Mouse (Mus musculus): Measurements from ENCODE around the gene Junb. TPM values are rescaled to one million over a fixed set of nuclear protein-coding genes. Genes with fewer than 3 reads are reported as not detected.
A peak's percentile ranks its signal among the peaks of the same experiment; 100 is the strongest.

Junb gene
- 5.5 and 6.8 TPM in 2 replicates for polyA plus RNA-seq (2015; fragmentation: Nextera tagmentation; extraction: Ambion mirVana)

DNA sequence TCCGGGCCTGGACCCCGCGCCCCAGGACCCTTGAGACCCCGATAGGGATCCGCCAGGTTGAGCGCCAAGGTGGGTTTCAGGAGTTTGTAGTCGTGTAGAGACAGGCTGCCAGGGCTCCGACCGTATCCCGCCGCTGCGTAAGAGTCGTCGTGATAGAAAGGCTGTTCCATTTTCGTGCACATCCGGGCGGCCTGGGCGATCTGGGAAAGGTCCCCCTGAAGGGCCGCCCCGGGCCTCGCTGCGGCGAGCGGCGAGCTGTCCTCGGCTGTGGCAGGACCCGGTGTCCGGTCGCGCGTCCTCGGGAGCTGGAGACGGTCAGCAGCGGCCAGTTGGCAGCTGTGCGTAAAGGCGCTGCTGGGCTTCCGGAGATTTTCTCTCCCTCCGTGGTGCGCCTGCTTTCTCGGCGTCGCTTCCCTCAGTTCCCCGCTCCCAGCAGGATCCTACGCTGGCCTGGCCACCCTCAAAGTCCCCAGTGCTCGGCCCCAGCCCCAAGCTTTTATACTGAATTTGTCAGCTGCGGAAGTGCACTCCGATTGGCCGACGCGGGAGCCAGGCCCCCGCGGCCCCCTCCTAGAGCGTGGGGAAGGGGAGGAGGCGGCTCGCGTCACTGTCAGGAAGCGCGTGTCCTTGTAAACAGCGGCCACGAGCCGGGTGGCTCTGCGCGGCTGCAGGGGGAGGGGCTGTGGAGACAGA is at the start of gene Junb:
TSS of gene Junb (minus strand) at position 471 of the 693 bp plus-strand sequence.
- under 1% methylated on average over 63 of the region's 63 CpGs for WGBS
- Histone ChIP-seq H3K27ac (peak within 1 kb of the TSS; percentile 64), H3K4me3 (peak within 1 kb of the TSS; percentile 55), H3K4me1 (peaks cover 64% of the 10 kb centered on the region), H3K27me3 (replicated peaks) (peaks cover 18% of the 10 kb centered on the region), H3K9ac (peak within 1 kb of the TSS; percentile 63), H3K9me3 (no peaks in the 10 kb centered on the region), H3K4me2 (peak within 1 kb of the TSS; percentile 100), H3K36me3 (replicated peaks) (peaks cover 4% of the 10 kb centered on the region; the same call in 1 of the 2 replicates)
- peak; percentile 41 for ATAC-seq (replicated peaks)

DNA sequence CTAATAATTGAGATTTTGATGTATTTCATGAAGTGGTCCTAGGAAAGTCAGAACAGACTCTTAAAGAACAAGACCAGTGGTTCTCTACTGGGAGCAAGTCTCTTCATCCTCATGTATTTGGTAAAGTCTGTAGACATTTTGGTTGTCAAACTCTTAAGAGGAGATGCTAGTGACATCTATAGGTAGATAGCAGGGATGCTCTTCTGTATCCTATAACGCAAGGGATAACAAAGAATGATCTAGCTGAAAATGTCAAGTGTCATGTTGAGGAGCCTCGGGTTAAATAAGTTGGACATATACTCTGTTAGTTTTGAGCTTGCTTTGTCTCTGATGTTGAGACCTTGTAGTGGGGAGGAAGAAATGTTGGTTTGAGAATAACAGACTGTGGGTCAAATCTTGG is 49.4 kb upstream of the Junb start:
- Histone ChIP-seq H3K36me3 (replicated peaks) (peaks cover 32% of the 10 kb centered on the region), H3K9me3 (no peaks in the 10 kb centered on the region), H3K27ac (no peak overlapping the region), H3K4me1 (peaks cover 40% of the 10 kb centered on the region), H3K4me2 (peak overlapping the region; percentile 84), H3K4me3 (peak overlapping the region; percentile 93), H3K27me3 (replicated peaks) (no peaks in the 10 kb centered on the region), H3K9ac (peak overlapping the region; percentile 96)
- 12% methylated on average over 2 of the region's 2 CpGs for WGBS
- ATAC-seq (replicated peaks): no peak

DNA sequence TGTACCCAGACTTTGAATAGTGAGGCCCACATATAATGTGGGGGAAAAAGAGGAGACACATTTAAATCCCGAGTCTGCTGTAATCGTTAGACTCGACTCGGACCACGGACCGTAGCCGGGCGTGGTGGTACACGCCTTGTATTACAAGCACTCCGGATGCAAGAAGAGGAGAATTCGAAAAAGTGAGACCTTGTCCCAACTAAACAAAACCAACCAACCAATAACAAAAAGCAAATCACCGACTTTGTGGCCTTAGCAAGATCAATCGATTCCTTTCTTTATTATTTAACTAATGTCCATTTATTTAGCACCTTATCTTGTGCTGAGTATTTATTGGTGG is 49.0 kb upstream of the Junb start:
- Histone ChIP-seq H3K36me3 (replicated peaks) (peaks cover 27% of the 10 kb centered on the region), H3K27ac (peak overlapping the region; percentile 90), H3K4me2 (peak overlapping the region; percentile 84), H3K27me3 (replicated peaks) (no peaks in the 10 kb centered on the region), H3K4me1 (peaks cover 40% of the 10 kb centered on the region), H3K9me3 (no peaks in the 10 kb centered on the region), H3K9ac (peak overlapping the region; percentile 96), H3K4me3 (peak overlapping the region; percentile 93)
- WGBS: under 1% methylated on average over 13 of the region's 13 CpGs
- ATAC-seq (replicated peaks): no peak

DNA sequence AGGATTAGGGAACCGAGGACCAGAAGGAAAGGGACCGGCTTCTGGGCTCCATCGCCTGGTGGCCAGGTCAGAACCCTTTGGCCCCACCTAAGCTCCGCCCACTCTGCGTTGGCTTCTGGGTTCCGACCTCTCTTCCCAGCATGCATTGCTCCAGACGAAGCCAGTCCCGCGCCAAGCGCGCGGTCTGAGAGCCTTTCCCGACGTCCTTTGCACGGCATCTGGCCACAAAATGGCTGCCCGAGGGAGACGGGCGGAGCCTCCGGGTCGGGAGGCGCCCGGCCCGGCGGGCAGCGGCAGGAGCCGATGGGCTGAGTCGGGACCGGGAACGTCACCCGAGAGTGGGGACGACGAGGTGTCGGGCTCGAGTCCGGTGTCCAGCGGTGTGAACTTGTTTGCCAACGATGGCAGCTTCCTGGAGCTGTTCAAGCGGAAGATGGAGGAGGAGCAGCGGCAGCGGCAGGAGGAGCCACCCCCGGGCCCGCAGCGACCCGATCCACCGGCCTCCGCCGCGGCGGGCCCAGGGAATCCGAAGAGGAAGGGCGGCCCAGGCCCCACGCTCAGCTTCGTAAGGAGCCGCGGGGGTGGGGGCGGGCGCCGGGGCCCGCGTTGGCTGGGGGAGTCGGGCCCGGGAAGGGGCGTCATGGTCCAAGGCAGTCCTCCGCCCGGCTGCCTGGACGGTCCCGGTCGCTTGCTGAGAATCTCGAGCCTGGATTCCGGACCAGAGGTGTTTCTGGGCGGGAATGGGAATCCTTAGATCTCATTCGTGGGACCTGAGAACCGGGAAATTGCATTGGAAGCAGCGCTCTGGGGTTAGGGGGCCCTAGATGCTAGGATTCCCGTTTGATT is 48.4 kb upstream of the Junb start, which contains the start of gene Trir:
TSS of gene Trir (plus strand) at position 154 of the 846 bp plus-strand sequence.
- Histone ChIP-seq H3K4me1 (peaks cover 40% of the 10 kb centered on the region), H3K36me3 (replicated peaks) (peaks cover 21% of the 10 kb centered on the region), H3K9me3 (no peaks in the 10 kb centered on the region), H3K4me2 (peak within 1 kb of the TSS; percentile 84), H3K4me3 (peak within 1 kb of the TSS; percentile 93), H3K9ac (peak within 1 kb of the TSS; percentile 96), H3K27ac (peak within 1 kb of the TSS; percentile 90), H3K27me3 (replicated peaks) (no peaks in the 10 kb centered on the region)
- peak; percentile 75 for ATAC-seq (replicated peaks)
- WGBS: under 1% methylated on average over 71 of the region's 75 CpGs

DNA sequence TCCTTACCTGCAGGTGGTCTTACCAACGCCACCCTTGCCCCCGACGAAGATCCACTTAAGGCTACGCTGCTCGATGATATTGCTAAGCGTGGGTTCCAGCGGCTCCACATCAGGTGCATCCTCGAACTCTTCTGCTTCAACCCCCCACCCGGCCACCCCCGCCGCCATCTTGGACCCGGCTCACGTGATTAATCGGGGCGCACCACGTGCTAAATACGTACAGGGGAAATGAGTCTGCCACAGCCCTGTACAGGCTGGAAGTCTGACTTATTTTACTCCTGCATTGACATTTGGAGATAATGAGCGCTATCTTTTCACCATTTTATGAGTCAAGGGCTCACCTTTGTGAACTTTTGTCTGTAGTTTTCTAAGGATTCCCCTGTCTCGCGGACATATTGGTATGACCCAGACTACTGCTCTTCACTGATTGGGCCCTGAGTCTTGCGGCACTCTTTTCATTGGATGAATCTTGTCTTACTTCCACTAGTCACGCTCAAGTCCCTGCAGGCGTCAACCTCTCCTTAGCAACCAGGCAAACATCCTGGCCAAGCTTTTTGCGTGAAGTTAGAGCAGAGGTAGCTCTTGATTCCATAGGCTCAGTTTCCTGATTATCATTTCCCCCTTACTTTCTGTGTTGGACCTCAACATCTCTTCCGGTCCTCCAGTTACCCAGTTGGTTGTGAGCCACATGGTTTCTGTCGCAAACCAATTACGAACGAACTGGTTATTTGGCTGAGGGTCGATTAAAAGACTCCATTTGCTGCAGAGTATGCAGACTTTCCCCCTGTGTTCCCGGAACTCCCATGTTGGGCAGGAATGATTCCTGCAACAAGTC is 46.8 kb upstream of the Junb start, which contains the start of gene Asna1:
TSS of gene Asna1 (minus strand) at position 184 of the 835 bp plus-strand sequence.
- Histone ChIP-seq H3K9me3 (no peaks in the 10 kb centered on the region), H3K4me1 (peaks cover 40% of the 10 kb centered on the region), H3K9ac (peak within 1 kb of the TSS; percentile 70), H3K27me3 (replicated peaks) (no peaks in the 10 kb centered on the region), H3K4me3 (peak within 1 kb of the TSS; percentile 84), H3K27ac (peak within 1 kb of the TSS; percentile 70), H3K36me3 (replicated peaks) (peaks cover 15% of the 10 kb centered on the region), H3K4me2 (peak within 1 kb of the TSS; percentile 84)
- ATAC-seq (replicated peaks): peak; percentile 90
- WGBS: 6% methylated on average over 30 of the region's 30 CpGs

DNA sequence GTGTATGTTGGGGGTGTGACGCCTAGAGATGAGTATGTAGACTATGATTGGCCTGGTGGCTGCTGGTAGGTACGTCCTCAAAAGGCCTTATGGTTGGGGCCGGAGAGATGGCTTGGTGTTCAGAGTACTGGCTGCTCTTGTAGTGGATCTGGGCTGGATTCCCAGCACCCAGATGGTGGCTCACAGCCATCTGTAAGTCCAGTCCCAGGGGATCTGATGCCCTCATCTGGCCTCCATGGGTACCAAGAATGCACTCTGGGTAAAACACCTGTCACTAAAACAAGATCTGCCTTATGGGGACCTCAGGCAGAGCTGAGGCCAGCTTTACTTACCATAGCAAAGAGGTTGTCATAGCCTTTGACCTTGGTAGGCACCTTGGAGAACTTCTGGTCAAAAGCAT is 45.3 kb upstream of the Junb start:
- peak overlapping the region; percentile 84 for H3K4me2 ChIP-seq
- H3K36me3 ChIP-seq (replicated peaks): peaks cover 14% of the 10 kb centered on the region
- no peaks in the 10 kb centered on the region for H3K27me3 ChIP-seq (replicated peaks)
- no peak for ATAC-seq (replicated peaks)
- no peaks in the 10 kb centered on the region for H3K9me3 ChIP-seq
- no peak overlapping the region for H3K9ac ChIP-seq
- no peak overlapping the region for H3K27ac ChIP-seq
- H3K4me1 ChIP-seq: peaks cover 34% of the 10 kb centered on the region
- peak overlapping the region; percentile 84; the same call in 1 of the 2 replicates for H3K4me3 ChIP-seq
- 92% methylated on average over 3 of the region's 3 CpGs for WGBS

DNA sequence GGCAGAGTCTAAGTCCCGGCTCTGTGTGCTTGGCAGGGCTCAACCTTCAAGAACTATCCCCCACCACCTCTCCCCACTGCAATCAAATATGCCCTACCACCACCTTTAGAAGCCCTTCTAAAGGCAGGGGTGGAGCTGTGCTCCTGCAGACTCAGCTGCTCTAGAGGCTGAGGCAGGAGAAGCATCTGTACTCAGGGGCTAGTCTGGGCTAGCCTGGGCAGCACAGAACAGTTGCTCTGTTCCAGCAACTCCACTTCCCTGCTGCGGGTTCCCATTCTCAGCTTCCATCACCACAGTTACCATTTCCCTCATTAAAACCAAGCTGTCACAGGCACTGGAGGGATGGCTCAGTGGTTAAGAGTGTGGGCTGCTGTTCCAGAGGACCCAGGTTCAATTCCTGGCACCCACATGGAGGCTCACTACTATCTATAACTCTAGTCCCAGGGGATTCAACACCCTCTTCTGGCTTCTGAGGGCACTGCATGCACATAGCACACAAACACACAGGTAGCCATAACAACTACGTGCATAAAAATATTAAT is 43.1 kb upstream of the Junb start:
- Histone ChIP-seq H3K36me3 (replicated peaks) (peaks cover 31% of the 10 kb centered on the region), H3K27me3 (replicated peaks) (no peaks in the 10 kb centered on the region), H3K9ac (no peak overlapping the region), H3K9me3 (no peaks in the 10 kb centered on the region), H3K4me3 (no peak overlapping the region), H3K4me1 (peaks cover 24% of the 10 kb centered on the region), H3K4me2 (no peak overlapping the region), H3K27ac (no peak overlapping the region)
- WGBS: 94% methylated on average over 3 of the region's 3 CpGs
- no peak for ATAC-seq (replicated peaks)

DNA sequence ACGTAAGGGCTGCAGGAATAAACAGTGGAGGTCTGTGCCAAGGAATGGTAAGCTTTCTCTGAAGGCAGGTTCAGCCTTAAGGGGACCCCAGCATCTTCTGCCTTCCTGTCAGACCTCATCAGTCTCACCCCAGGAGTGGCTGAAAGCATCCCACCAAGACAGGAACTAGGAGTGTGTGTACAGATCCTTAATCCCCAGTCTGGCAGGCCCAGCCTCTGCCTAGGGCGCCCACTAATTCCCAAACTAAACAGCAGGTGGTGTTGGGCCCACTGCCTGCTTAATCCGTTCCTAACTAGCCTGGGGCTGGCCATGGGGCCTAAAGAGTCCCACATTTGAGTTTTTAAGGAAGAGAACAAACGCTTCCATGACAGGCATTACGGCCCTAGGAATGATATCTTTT is 38.7 kb upstream of the Junb start:
- Histone ChIP-seq H3K27me3 (replicated peaks) (peaks cover 10% of the 10 kb centered on the region), H3K4me2 (no peak overlapping the region), H3K27ac (no peak overlapping the region), H3K9ac (no peak overlapping the region), H3K4me3 (no peak overlapping the region), H3K36me3 (replicated peaks) (peaks cover 26% of the 10 kb centered on the region), H3K4me1 (peaks cover 6% of the 10 kb centered on the region; the same call in 1 of the 2 replicates), H3K9me3 (no peaks in the 10 kb centered on the region)
- 26% methylated on average over 5 of the region's 5 CpGs for WGBS
- ATAC-seq (replicated peaks): no peak

DNA sequence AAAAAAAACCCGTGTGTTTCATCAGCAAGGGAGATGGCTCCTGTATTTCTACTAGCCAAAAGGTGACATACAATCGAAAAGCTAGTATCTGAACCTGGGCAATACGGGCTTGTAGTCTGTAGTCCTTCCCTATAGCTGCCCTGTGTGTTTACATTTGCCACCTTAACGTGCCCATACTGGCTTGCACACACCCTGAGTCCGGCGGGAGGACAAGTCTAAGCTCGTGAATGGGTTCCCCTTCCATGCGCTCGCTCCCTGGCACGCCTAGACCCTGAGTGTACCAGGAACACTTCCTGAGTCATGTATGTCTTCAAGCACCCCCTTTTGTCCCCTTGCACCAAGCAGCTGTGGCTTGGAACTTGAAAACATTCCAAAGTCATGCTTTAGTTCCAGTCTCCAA is 38.2 kb upstream of the Junb start:
- 74% methylated on average over 10 of the region's 10 CpGs for WGBS
- Histone ChIP-seq H3K4me3 (no peak overlapping the region), H3K27ac (no peak overlapping the region), H3K36me3 (replicated peaks) (peaks cover 26% of the 10 kb centered on the region), H3K9me3 (no peaks in the 10 kb centered on the region), H3K9ac (no peak overlapping the region), H3K27me3 (replicated peaks) (peaks cover 12% of the 10 kb centered on the region), H3K4me2 (no peak overlapping the region), H3K4me1 (peaks cover 6% of the 10 kb centered on the region; the same call in 1 of the 2 replicates)
- no peak for ATAC-seq (replicated peaks)

DNA sequence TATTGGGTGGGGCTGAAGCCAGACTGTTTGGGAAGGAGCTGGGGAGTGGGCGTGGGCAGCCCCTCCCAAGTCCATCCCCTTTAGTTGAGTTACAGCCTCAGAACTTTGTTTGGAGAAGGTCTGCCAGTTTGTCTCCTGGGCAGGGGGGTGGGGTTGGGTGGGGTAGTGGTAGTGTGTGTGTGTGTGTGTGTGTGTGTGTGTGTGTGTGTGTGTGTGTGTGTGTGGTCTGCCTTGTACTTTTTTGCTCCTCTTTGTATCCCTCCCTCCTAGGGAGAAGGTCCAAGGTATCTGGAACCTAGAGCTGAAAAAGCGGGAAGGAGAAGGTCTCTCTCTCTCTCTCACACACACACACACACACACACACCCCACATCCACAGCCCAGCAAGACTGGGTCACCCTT is 35.9 kb upstream of the Junb start, which contains the start of gene Best2:
TSS of gene Best2 (minus strand) at position 101 of the 400 bp plus-strand sequence.
- peaks cover 22% of the 10 kb centered on the region for H3K36me3 ChIP-seq (replicated peaks)
- peaks cover 6% of the 10 kb centered on the region; the same call in 1 of the 2 replicates for H3K4me1 ChIP-seq
- H3K9me3 ChIP-seq: no peaks in the 10 kb centered on the region
- ATAC-seq (replicated peaks): no peak
- peak within 1 kb of the TSS; percentile 62 for H3K4me2 ChIP-seq
- WGBS: 55% methylated on average over 2 of the region's 2 CpGs
- H3K27me3 ChIP-seq (replicated peaks): peaks cover 25% of the 10 kb centered on the region
- peak within 1 kb of the TSS; percentile 35 for H3K4me3 ChIP-seq
- no peak within 1 kb of the TSS for H3K27ac ChIP-seq
- peak within 1 kb of the TSS; percentile 36; the same call in 1 of the 2 replicates for H3K9ac ChIP-seq

DNA sequence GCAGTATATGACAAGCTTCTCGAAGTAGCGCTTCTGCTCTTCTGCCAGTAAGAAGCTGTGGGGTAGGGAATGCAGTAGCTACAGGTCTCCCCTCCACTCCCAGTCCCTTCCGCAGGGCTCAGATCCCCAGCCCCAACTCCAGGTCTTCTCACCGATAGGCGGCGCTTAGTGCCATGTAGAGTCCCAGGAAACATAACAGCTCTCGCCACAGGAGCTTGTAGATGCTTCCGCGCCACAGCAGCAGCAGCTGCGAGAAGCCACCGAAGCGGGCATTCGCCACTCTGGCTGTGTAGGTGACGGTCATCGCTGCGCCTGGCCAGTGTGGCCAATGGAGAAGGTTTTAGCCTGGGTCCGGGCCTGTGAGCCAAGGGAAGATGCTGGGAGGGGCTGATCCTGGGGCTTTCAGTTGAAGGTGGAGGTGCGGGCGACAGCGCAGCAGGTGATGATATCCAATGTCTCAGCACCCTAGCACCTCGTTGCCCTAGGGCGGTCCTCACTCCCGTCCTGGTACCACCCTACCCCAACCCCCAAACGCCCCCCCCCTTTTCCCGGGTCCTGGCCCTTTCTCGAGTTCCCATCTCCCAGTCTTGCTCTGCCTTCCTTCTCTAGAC is 34.8 kb upstream of the Junb start:
- H3K27me3 ChIP-seq (replicated peaks): peaks cover 29% of the 10 kb centered on the region
- no peak overlapping the region for H3K27ac ChIP-seq
- H3K4me2 ChIP-seq: peak overlapping the region; percentile 62
- H3K9me3 ChIP-seq: no peaks in the 10 kb centered on the region
- peak overlapping the region; percentile 36; the same call in 1 of the 2 replicates for H3K9ac ChIP-seq
- H3K36me3 ChIP-seq (replicated peaks): peaks cover 12% of the 10 kb centered on the region
- ATAC-seq (replicated peaks): peak; percentile 78
- 6% methylated on average over 26 of the region's 26 CpGs for WGBS
- peaks cover 6% of the 10 kb centered on the region; the same call in 1 of the 2 replicates for H3K4me1 ChIP-seq
- peak overlapping the region; percentile 35 for H3K4me3 ChIP-seq

Data from midbrain, embryonic 15.5 days (tissue).